Mouse (Mus musculus) hindbrain, embryonic 13.5 days (tissue): ENCODE results near the gene Olfr373. TPM values are rescaled to one million over a fixed set of nuclear protein-coding genes. Genes with fewer than 3 reads are reported as not detected.
"Not testable (repeated sequence)": the region's sequence is repeated elsewhere in the genome, so short reads cannot be mapped to it uniquely, and the experiment has no call there.

ENCODE experiments used
- ATAC-seq: fragments of 200-750 bp; cut with Nextera tagmentation; 2 replicates; pipeline ENCODE4 v1.8.0; 2017; ENCODE audit warnings: moderate TSS enrichment; ENCODE audit not compliant: low FRiP score
- H3K27ac ChIP-seq: fragments of 300-500 bp; sonication (generic); 2 replicates; pipeline ENCODE4 v1.5.1; 2015; ENCODE audit warnings: inconsistent platforms, mild to moderate bottlenecking, moderate library complexity
- H3K27me3 ChIP-seq: fragments of 300-500 bp; sonication (generic); 2 replicates; pipeline ENCODE4 v1.6.1; 2015; ENCODE audit warnings: mild to moderate bottlenecking, inconsistent platforms
- H3K36me3 ChIP-seq: fragments of 300-500 bp; sonication (generic); 2 replicates; pipeline ENCODE4 v1.6.1; 2015; ENCODE audit warnings: mild to moderate bottlenecking, inconsistent platforms
- H3K4me1 ChIP-seq: fragments of 300-500 bp; sonication (generic); replicated peaks from 2 replicates; pipeline ENCODE4 v1.6.1; 2015; ENCODE audit warnings: inconsistent platforms
- H3K4me2 ChIP-seq: fragments of 300-500 bp; sonication (generic); 2 replicates; pipeline ENCODE4 v1.6.1; 2015; ENCODE audit warnings: inconsistent platforms, mild to moderate bottlenecking, moderate library complexity
- H3K4me3 ChIP-seq: fragments of 300-500 bp; sonication (generic); 2 replicates; pipeline ENCODE4 v1.5.1; 2015; ENCODE audit warnings: mild to moderate bottlenecking, inconsistent platforms
- H3K9ac ChIP-seq: fragments of 300-500 bp; sonication (generic); 2 replicates; pipeline ENCODE4 v1.6.1; 2015; ENCODE audit warnings: mild to moderate bottlenecking, inconsistent platforms
- H3K9me3 ChIP-seq: fragments of 300-500 bp; sonication (generic); 2 replicates; pipeline ENCODE4 v1.6.1; 2016; ENCODE audit warnings: inconsistent platforms
- WGBS: fragments of 180-500 bp; shearing (Covaris S2); methylation state at CpG from one replicate; pipeline ENCODE4 v1.1.7; 2015; 5-methylcytosine and 5-hydroxymethylcytosine counted together
- polyA plus RNA-seq: library from polyadenylated mRNA; unstranded; fragments of >200 nt; fragmentation: Nextera tagmentation; extraction: Ambion mirVana; gene quantifications from 2 replicates; pipeline ENCODE4 v1.2.1, GENCODE M21; 2015

Olfr373 gene
- polyA plus RNA-seq, 1 experiment from 2014 or later: not detected

DNA sequence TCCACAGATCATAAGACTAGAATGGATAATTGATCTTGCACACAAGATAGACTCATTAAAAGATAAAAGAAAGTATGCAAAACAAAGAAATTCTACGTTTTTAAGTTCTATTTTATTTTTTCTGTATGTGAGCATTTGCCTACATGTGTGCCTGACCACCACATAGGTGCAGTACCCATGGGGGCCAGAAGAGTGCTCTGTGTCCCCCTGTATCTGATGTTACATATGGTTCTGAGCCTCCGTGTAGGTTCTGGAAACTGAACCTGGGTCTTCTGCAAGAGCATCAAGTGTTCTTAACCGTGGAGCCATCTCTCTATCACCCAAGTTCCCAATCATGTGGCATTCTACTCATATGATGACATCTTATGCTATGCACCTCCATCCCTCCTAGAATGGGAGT is 29.5 kb downstream of the Olfr373 start:
- Histone ChIP-seq H3K9ac (no peak overlapping the region), H3K27me3 (no peaks in the 10 kb centered on the region), H3K4me1 (no peaks in the 10 kb centered on the region), H3K4me3 (no peak overlapping the region), H3K9me3 (no peaks in the 10 kb centered on the region), H3K4me2 (no peak overlapping the region), H3K27ac (no peak overlapping the region), H3K36me3 (no peaks in the 10 kb centered on the region)
- WGBS: 69% methylated on average over 3 of the region's 3 CpGs
- no peak for ATAC-seq

DNA sequence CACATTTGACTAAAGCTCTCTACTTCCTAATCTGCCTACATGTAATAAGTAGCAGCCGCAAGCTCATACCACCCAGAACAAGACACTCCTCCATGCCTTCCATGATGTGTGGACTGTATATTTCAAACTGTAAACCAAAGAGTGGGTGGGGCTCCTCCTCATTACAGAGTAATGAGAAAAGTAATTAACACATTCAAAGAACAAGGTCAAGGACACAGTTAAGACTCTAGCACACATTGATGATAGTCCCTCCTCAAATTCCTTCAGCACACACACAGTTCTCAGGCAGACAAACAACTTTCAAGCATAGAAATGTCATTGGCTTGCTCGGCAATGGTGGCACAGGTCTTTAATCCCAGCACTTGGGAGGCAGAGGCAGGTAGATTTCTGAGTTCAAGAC is 32.2 kb downstream of the Olfr373 start:
- WGBS: 91% methylated on average over 2 of the region's 2 CpGs
- Histone ChIP-seq H3K4me3 (no peak overlapping the region), H3K27ac (no peak overlapping the region), H3K4me2 (no peak overlapping the region), H3K9ac (no peak overlapping the region), H3K27me3 (no peaks in the 10 kb centered on the region), H3K9me3 (no peaks in the 10 kb centered on the region), H3K36me3 (no peaks in the 10 kb centered on the region), H3K4me1 (no peaks in the 10 kb centered on the region)
- ATAC-seq: no peak

DNA sequence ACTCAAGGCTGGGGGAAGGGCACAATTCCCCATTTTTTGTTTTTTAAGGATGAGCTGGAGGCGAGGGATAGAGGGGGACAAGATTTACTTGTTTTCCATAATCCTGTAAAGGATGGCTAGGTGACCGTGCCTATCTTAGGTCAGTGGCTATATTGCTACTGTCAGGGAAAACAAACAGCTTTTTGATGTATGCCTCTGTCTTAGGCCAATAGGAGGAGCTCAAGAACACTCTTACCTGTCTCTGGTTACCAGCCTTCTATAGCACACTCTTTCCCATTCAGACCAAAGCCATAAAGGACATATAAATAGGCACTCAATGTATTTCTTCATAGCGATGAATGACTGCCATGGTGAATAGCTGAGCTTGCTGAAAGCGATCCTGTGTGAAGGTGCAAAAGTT is 35.6 kb downstream of the Olfr373 start:
- Histone ChIP-seq H3K4me2 (no peak overlapping the region), H3K27ac (no peak overlapping the region), H3K27me3 (no peaks in the 10 kb centered on the region), H3K4me1 (no peaks in the 10 kb centered on the region), H3K9me3 (no peaks in the 10 kb centered on the region), H3K4me3 (no peak overlapping the region), H3K36me3 (no peaks in the 10 kb centered on the region), H3K9ac (no peak overlapping the region)
- WGBS: 50% methylated on average over 4 of the region's 4 CpGs
- ATAC-seq: no peak

DNA sequence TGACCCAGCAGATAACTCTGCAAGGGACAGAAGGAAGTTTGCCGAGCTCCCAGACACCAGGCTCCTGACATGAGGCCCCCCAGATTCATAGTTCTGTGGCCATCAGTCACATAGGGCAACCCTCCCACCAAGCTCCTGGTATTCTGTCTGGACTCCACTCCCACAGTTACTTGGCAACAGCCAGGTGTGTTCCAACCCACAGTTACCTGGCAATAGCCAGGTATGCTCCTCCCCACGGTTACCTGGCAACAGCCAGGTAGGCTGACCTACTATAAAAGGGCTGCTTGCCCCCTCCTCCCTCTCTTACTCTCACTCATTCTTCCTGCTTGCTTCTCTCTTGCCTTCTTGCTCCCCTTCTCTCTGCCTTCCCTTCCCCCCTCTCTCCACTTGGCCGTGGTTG is 38.5 kb downstream of the Olfr373 start:
- H3K4me1 ChIP-seq, ATAC-seq, H3K27ac ChIP-seq, H3K9ac ChIP-seq, H3K27me3 ChIP-seq, H3K36me3 ChIP-seq, H3K4me2 ChIP-seq, H3K4me3 ChIP-seq, H3K9me3 ChIP-seq: not testable (repeated sequence)
- 71% methylated on average over 3 of the region's 3 CpGs for WGBS

DNA sequence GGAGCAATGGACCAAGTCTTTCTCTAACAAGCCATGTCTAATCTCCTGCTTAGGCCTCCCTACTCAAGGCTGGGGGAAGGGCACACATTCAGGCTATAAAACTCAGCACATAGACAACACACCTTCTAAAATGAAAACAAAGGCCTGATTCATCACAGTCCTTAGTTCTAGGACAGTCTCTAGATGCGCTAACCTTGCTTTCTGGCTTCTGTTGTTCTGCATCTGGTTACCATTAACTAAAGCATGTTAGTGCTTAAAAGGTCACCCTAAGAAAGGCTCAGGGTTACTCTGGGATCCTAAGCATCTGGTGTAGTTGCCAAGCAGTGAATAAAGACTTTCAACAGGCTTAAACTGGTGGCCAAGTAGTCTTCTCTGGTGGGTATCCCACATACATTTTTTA is 39.0 kb downstream of the Olfr373 start:
- H3K27ac ChIP-seq: no peak overlapping the region
- 81% methylated on average over 1 of the region's 1 CpGs for WGBS
- H3K36me3 ChIP-seq: no peaks in the 10 kb centered on the region
- H3K4me1 ChIP-seq: no peaks in the 10 kb centered on the region
- no peak overlapping the region for H3K9ac ChIP-seq
- H3K4me2 ChIP-seq: no peak overlapping the region
- ATAC-seq: no peak
- H3K9me3 ChIP-seq: no peaks in the 10 kb centered on the region
- H3K27me3 ChIP-seq: no peaks in the 10 kb centered on the region
- no peak overlapping the region for H3K4me3 ChIP-seq

DNA sequence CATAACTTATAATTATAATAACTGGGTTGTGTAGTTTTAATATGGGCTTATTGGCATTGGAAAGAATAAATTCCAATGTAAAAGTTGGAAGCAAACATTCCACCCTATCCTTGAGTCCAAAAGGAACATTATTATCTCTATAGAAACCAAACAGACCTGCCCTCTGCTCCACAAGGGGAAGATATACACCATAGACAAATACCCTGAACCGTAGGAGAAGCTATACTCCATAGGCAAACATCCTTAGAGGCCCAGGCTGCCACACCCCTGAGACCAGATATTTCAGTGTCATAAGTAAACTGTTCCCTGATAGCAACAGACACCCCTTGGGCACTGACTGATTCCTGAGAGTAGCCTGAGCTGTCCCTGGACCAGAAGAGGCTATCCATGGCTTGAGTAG is 44.9 kb downstream of the Olfr373 start:
- Histone ChIP-seq H3K9me3 (no peaks in the 10 kb centered on the region), H3K9ac (no peak overlapping the region), H3K36me3 (no peaks in the 10 kb centered on the region), H3K4me1 (no peaks in the 10 kb centered on the region), H3K4me3 (no peak overlapping the region), H3K4me2 (no peak overlapping the region), H3K27me3 (no peaks in the 10 kb centered on the region), H3K27ac (no peak overlapping the region)
- 88% methylated on average over 1 of the region's 1 CpGs for WGBS
- no peak for ATAC-seq

DNA sequence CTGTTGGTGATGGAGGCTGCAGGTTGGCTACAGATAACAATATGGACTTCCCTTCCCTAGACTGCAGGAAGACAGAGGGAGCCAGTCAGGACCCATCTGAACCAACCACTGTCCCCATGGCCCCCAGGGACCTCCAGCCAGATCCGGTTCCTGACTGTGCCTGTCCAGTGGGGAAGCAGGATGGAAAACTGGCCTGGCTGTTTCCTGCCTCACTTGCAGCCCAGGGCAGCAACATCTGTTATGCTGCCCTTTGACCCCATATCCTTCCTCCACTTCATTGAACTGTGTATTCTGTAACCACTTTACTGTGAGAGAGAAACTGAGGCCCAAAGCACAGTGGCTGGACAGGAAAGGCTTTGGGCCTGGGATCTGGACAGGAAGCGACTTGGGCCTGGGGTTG is 48.3 kb downstream of the Olfr373 start:
- Histone ChIP-seq H3K4me2 (no peak overlapping the region), H3K9me3 (no peaks in the 10 kb centered on the region), H3K4me1 (peaks cover 7% of the 10 kb centered on the region), H3K36me3 (no peaks in the 10 kb centered on the region), H3K4me3 (no peak overlapping the region), H3K27ac (0 out of 2 replicates have a peak overlapping the region, but pooled peaks have one; percentile 8), H3K27me3 (no peaks in the 10 kb centered on the region), H3K9ac (no peak overlapping the region)
- ATAC-seq: no peak
- 62% methylated on average over 2 of the region's 2 CpGs for WGBS

DNA sequence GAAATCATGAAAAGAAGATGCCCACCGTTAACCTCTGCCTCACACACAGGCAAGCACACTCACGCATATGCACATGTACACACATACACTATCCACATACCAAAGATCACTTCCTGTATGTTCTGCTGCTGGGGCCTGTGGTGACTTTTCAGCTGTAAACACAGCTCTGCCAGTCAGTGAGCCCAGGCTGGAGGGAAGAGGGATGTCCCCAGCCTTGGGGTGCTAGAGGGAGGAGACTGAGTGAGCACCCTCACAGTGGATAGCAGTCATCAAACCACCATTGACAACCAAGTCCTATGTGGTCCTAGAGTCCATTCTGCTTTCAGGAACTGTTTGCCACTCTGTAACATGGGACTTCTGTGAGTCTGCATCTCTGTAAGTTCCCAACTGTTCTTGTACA is 48.9 kb downstream of the Olfr373 start:
- 90% methylated on average over 2 of the region's 2 CpGs for WGBS

DNA sequence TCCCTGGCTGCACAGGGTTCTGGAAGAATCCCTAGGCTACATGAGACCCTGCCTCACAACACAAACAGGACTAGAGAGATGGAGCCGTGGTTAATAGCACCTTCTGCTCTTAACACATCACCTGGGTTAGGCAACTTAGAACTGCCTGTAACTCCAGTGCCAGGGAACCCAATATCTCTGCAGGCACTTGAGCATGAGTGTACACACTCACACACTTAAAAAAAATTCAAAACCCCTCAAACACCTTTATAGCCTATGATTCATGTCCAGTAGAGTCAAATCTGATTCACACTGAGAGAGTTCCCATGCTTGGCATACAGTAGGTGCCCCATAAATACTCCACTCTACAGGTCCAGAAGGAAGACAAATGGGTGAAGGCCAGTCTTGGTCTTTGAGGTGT is 49.4 kb downstream of the Olfr373 start:
- no peaks in the 10 kb centered on the region for H3K9me3 ChIP-seq
- H3K4me3 ChIP-seq: no peak overlapping the region
- H3K27ac ChIP-seq: no peak overlapping the region
- peaks cover 19% of the 10 kb centered on the region for H3K4me1 ChIP-seq
- no peaks in the 10 kb centered on the region for H3K27me3 ChIP-seq
- H3K4me2 ChIP-seq: no peak overlapping the region
- 79% methylated on average over 1 of the region's 1 CpGs for WGBS
- no peak overlapping the region for H3K9ac ChIP-seq
- H3K36me3 ChIP-seq: no peaks in the 10 kb centered on the region
- ATAC-seq: no peak

More for the DNA sequence above, 48.9 kb downstream of the Olfr373 start:
- Histone ChIP-seq H3K27ac (0 out of 2 replicates have a peak overlapping the region, but pooled peaks have one; percentile 8), H3K9me3 (no peaks in the 10 kb centered on the region), H3K27me3 (no peaks in the 10 kb centered on the region), H3K4me1 (peaks cover 14% of the 10 kb centered on the region), H3K4me2 (no peak overlapping the region), H3K36me3 (no peaks in the 10 kb centered on the region), H3K4me3 (no peak overlapping the region), H3K9ac (no peak overlapping the region)
- ATAC-seq: no peak

DNA sequence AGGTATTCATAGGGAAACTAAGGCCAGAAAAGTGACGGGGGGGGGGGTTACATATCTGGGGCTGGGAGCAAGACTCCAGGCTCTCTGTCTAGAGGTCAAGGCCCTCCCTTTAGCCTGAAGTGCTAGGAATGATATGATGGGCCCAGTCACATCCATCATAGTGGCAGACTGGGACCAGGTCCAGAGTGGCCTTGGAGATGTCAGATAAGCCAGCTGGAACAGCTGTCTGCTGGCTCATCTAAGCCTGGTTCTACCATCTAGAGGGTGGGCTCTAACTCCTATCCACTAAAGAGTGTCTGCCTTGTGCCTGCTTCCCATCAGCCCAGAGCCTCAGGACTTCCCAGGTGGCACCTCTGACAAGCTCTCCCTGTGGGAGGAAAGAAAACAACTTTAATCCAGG is 49.9 kb downstream of the Olfr373 start:
- no peaks in the 10 kb centered on the region for H3K27me3 ChIP-seq
- H3K4me3 ChIP-seq: no peak overlapping the region
- 77% methylated on average over 1 of the region's 1 CpGs for WGBS
- ATAC-seq: no peak
- H3K9me3 ChIP-seq: no peaks in the 10 kb centered on the region
- H3K9ac ChIP-seq: no peak overlapping the region
- H3K4me2 ChIP-seq: no peak overlapping the region
- no peak overlapping the region for H3K27ac ChIP-seq
- no peaks in the 10 kb centered on the region for H3K36me3 ChIP-seq
- H3K4me1 ChIP-seq: peaks cover 24% of the 10 kb centered on the region

DNA sequence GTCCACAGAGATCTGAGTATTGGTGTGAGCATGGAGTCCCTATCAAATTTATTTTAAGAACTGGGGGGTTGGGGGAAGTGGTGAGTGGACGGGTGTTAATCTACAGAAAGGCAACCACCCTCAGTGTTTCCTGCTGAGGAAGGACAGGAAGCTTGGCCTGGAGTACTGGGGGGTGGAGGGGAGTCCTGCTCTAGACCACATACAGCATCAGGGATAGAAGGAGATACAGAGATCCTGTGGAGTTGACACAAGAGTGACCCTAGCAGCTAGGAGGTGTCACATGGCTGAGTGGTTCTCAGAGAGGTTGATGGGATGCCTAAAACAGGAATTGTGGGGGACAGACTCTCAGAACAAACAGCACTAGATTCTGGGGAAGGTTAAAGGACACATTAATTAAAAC is 50.5 kb downstream of the Olfr373 start:
- H3K9me3 ChIP-seq: no peaks in the 10 kb centered on the region
- WGBS: 84% methylated on average over 1 of the region's 1 CpGs
- H3K4me3 ChIP-seq: no peak overlapping the region
- no peaks in the 10 kb centered on the region for H3K27me3 ChIP-seq
- ATAC-seq: no peak
- no peak overlapping the region for H3K9ac ChIP-seq
- H3K27ac ChIP-seq: no peak overlapping the region
- peaks cover 2% of the 10 kb centered on the region for H3K36me3 ChIP-seq
- H3K4me1 ChIP-seq: peaks cover 25% of the 10 kb centered on the region
- H3K4me2 ChIP-seq: no peak overlapping the region

DNA sequence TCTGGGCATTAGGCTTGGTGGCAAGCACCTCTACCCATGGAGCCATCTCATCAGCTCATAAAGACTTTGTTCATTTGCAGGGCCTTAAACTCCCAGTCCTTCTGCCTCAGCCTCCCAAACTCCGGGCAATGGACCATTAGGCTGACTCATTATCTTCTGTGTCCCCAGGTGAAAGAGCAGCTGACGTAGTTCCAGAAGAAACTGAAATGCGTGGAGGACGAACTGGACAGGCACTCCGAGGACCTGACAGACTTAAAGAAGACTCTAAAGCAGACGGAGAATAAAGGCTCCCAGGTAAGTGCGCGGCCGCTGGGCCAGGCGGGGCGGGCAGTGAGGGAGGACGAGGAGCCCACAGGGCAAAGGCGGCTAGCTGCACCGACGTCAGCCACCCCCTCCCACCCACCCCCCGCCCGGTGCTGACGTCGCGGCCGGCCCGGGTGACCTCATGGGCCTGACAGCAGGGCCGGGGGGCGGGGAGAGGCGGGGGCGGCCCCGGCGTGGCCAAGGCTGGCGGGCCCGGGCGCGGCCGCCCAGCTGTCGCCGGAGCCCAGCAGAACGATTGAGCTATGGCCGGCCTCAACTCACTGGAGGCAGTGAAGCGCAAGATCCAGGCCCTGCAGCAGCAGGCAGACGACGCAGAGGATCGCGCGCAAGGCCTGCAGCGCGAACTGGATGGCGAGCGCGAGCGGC is 51.9 kb downstream of the Olfr373 start, which contains the start of gene Tpm4:
Gene Tpm4, plus strand, starts transcription at position 220 of the 690 bp plus-strand sequence.
- Histone ChIP-seq H3K9ac (peak within 1 kb of the TSS; percentile 89), H3K9me3 (no peaks in the 10 kb centered on the region), H3K36me3 (peaks cover 14% of the 10 kb centered on the region), H3K27me3 (no peaks in the 10 kb centered on the region), H3K27ac (peak within 1 kb of the TSS; percentile 91), H3K4me2 (peak within 1 kb of the TSS; percentile 91), H3K4me1 (peaks cover 25% of the 10 kb centered on the region), H3K4me3 (peak within 1 kb of the TSS; percentile 69)
- peak; percentile 82 for ATAC-seq
- WGBS: under 1% methylated on average over 45 of the region's 49 CpGs
